ENCODE assay signal across 9 mouse cellular contexts in genomic region chr7:70065471-70066130, GRCm38 (mm10).
DNase-seq lines count a peak whose midpoint lies in the region; ATAC-seq and TF ChIP-seq lines count a peak whose summit lies in the region.
"Had no signal": no experiment of that assay in that cellular context is flagged by ENCODE, and none has a peak within 500 bp of the region (broad histone marks: within the 10 kb centered on the region; RNA-seq: fewer than 3 reads in every experiment).

No protein-coding gene starts in this region.

- no peak for ATAC-seq in monocyte, adult 5-6 weeks (replicated peaks; ENCODE audit: insufficient number of reproducible peaks, low FRiP score, low TSS enrichment, poor library complexity, severe bottlenecking)
- no peak for ATAC-seq in intestine, embryonic 15.5 days

- H3K4me1 ChIP-seq in intestine, embryonic 15.5 days (replicated peaks), result no peaks in the 10 kb centered on the region

- no peak for TF ChIP-seq CTCF in gastrocnemius, adult 2 months (IDR thresholded peaks at IDR 0.05)

- no peaks in the 10 kb centered on the region for H3K36me3 ChIP-seq in intestine, embryonic 15.5 days

- WGBS in intestine, embryonic 15.5 days, result 73% methylated on average over 11 of the region's 11 CpGs

- no peak overlapping the region for H3K4me3 ChIP-seq in gastrocnemius, adult 2 months
- no peak overlapping the region for H3K4me3 ChIP-seq in intestine, embryonic 15.5 days (replicated peaks)

- H3K4me2 ChIP-seq in intestine, embryonic 15.5 days (replicated peaks), result no peak overlapping the region

- no peak overlapping the region for H3K9ac ChIP-seq in intestine, embryonic 15.5 days

- H3K27me3 ChIP-seq in intestine, embryonic 15.5 days (replicated peaks), result no peaks in the 10 kb centered on the region

- DNase-seq in gastrocnemius, adult 2 months, result peak; percentile 18
- no peak for DNase-seq in gastrocnemius, adult 18-20 months (ENCODE audit: low spot score)
- DNase-seq in ovary, postnatal 10 days (ENCODE audit: low spot score), result peak; percentile 10
- no peak for DNase-seq in ovary, adult 18-20 months (ENCODE audit: low spot score)
- peak; percentile 6 to 12 for DNase-seq in kidney, adult 8-10 months
- peak; percentile 42 for DNase-seq in ovary, postnatal 14 days (ENCODE audit: low spot score)
- DNase-seq: gastrocnemius, postnatal 36 days had no signal

- H3K27ac ChIP-seq in gastrocnemius, adult 2 months, result no peak overlapping the region
- no peak overlapping the region for H3K27ac ChIP-seq in intestine, embryonic 15.5 days

- intact Hi-C loops in gastrocnemius, adult 2 months (cut with DNase I), result no loop called here

- no peaks in the 10 kb centered on the region for H3K9me3 ChIP-seq in intestine, embryonic 15.5 days

Comparison
In these comparisons a context has a peak if more than half of its experiments do, and no peak if none do; other contexts are left out.
1. DNase-seq: peak in gastrocnemius, adult 2 months (single experiment), ovary, postnatal 10 days (single experiment), kidney, adult 8-10 months (2 of 2) and ovary, postnatal 14 days (single experiment); none in gastrocnemius, adult 18-20 months (single experiment) and ovary, adult 18-20 months (single experiment).